Mouse (Mus musculus) liver, postnatal 0 days (tissue): ENCODE measurements at regions not wholly inside any gene's neighbourhood (a gene's known extent, or its start where the extent isn't known, plus 50 kb on each side); places are given as distances from the start of the nearest gene placed in this dataset.

Experiments used
- CTCF ChIP-seq: sonication (generic); IDR thresholded peaks from 2 replicates; pipeline ENCODE4 v1.5.1; 2016; ENCODE audit warnings: antibody characterized with exemption, low read depth
- EP300 ChIP-seq: IDR thresholded peaks from 2 replicates; pipeline ENCODE4 v1.6.1; 2016; ENCODE audit warnings: antibody characterized with exemption, low read depth, mild to moderate bottlenecking

- TF ChIP-seq CTCF = no peak
- no peak for TF ChIP-seq EP300
Observed at GRCm38 (mm10) chr2:160057211-160057610, 276.8 kb downstream of the Gm826 start.
